Mouse (Mus musculus) neural tube, embryonic 12.5 days (tissue): ENCODE data around the gene Hmg20b. TPM values are rescaled to one million over a fixed set of nuclear protein-coding genes. Genes with fewer than 3 reads are reported as not detected.

Source experiments
- ATAC-seq: fragments of 200-750 bp; cut with Nextera tagmentation; 2 replicates; pipeline ENCODE4 v1.8.0; 2017; ENCODE audit warnings: low read depth, mild to moderate bottlenecking, moderate TSS enrichment, moderate library complexity; ENCODE audit not compliant: low FRiP score
- H3K27ac ChIP-seq: fragments of 300-500 bp; sonication (generic); 2 replicates; pipeline ENCODE4 v1.5.1; 2016
- H3K27me3 ChIP-seq: fragments of 300-500 bp; sonication (generic); replicated peaks from 2 replicates; pipeline ENCODE4 v1.6.1; 2016; ENCODE audit warnings: mild to moderate bottlenecking
- H3K36me3 ChIP-seq: fragments of 300-500 bp; sonication (generic); 2 replicates; pipeline ENCODE4 v1.6.1; 2016; ENCODE audit warnings: mild to moderate bottlenecking
- H3K4me1 ChIP-seq: fragments of 300-500 bp; sonication (generic); 2 replicates; pipeline ENCODE4 v1.6.1; 2016
- H3K4me2 ChIP-seq: fragments of 300-500 bp; sonication (generic); replicated peaks from 2 replicates; pipeline ENCODE4 v1.6.1; 2016; ENCODE audit warnings: mild to moderate bottlenecking
- H3K4me3 ChIP-seq: fragments of 300-500 bp; sonication (generic); 2 replicates; pipeline ENCODE4 v1.5.1; 2016
- H3K9ac ChIP-seq: fragments of 300-500 bp; sonication (generic); 2 replicates; pipeline ENCODE4 v1.6.1; 2016; ENCODE audit warnings: mild to moderate bottlenecking
- H3K9me3 ChIP-seq: fragments of 300-500 bp; sonication (generic); 2 replicates; pipeline ENCODE4 v1.6.1; 2016; ENCODE audit warnings: mild to moderate bottlenecking
- WGBS: fragments of 180-500 bp; shearing (Covaris S2); methylation state at CpG from one replicate; pipeline ENCODE4 v1.1.7; 2016; 5-methylcytosine and 5-hydroxymethylcytosine counted together
- polyA plus RNA-seq: library from polyadenylated mRNA; unstranded; fragments of >200 nt; fragmentation: Nextera tagmentation; extraction: Ambion mirVana; gene quantifications from 2 replicates; pipeline ENCODE4 v1.2.1, GENCODE M21; 2016

Gene Hmg20b
- polyA plus RNA-seq, 1 experiment from 2014 or later, result 95.6 TPM

DNA sequence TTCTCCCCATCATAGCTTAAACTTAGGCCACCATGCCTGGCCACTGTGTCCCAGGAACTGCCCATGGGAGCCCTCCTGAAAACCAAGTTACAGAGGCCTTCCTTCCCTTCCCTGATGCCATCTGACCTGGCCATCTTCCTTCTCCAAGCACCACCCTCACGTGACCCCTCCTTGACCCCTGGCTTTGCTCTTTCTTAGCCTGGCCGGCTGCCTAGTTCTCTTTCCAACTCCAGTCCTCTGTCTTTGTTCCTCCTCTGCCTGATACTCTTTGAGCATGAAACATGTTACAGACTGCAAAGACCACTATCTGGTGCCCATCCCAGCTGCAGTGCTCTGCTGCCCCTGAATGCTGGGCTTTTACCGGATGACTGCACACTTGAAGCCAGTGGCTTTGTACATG lies 39.1 kb upstream of the Hmg20b start:
- 0 out of 2 replicates have a peak overlapping the region, but pooled peaks have one; percentile 37 for H3K27ac ChIP-seq
- H3K4me1 ChIP-seq, result peaks cover 37% of the 10 kb centered on the region
- H3K4me3 ChIP-seq, result no peak overlapping the region
- no peaks in the 10 kb centered on the region for H3K9me3 ChIP-seq
- H3K27me3 ChIP-seq, result no peaks in the 10 kb centered on the region
- WGBS, result 48% methylated on average over 3 of the region's 3 CpGs
- H3K4me2 ChIP-seq, result no peak overlapping the region
- ATAC-seq, result no peak
- H3K9ac ChIP-seq, result no peak overlapping the region
- H3K36me3 ChIP-seq, result peaks cover 30% of the 10 kb centered on the region

- H3K4me3 ChIP-seq, result no peak within 1 kb of the TSS
- H3K27ac ChIP-seq, result 0 out of 2 replicates have a peak within 1 kb of the TSS, but pooled peaks have one; percentile 37
- no peaks in the 10 kb centered on the region for H3K27me3 ChIP-seq
- H3K9ac ChIP-seq, result 0 out of 2 replicates have a peak within 1 kb of the TSS, but pooled peaks have one; percentile 17
- WGBS, result 87% methylated on average over 5 of the region's 5 CpGs
- no peaks in the 10 kb centered on the region for H3K9me3 ChIP-seq
- ATAC-seq, result no peak
- H3K4me2 ChIP-seq, result no peak within 1 kb of the TSS
- H3K36me3 ChIP-seq, result peaks cover 30% of the 10 kb centered on the region
- peaks cover 32% of the 10 kb centered on the region for H3K4me1 ChIP-seq
These were observed 38.3 kb upstream of the Hmg20b start, which contains the start of gene Gm48552 for GRCm38 (mm10) chr10:81388505-81389055. Gm48552 (plus strand) TSS chr10:81389005.

GRCm38 (mm10) chr10:81387716-81388115 lies 37.4 kb upstream of the Hmg20b start:
- no peak overlapping the region for H3K4me3 ChIP-seq
- peaks cover 30% of the 10 kb centered on the region for H3K36me3 ChIP-seq
- 96% methylated on average over 20 of the region's 20 CpGs for WGBS
- ATAC-seq, result no peak
- H3K9ac ChIP-seq, result 0 out of 2 replicates have a peak overlapping the region, but pooled peaks have one; percentile 17
- H3K9me3 ChIP-seq, result no peaks in the 10 kb centered on the region
- no peak overlapping the region for H3K27ac ChIP-seq
- H3K4me2 ChIP-seq, result no peak overlapping the region
- H3K27me3 ChIP-seq, result no peaks in the 10 kb centered on the region
- H3K4me1 ChIP-seq, result peaks cover 24% of the 10 kb centered on the region

GRCm38 (mm10) chr10:81385603-81386306 lies 35.5 kb upstream of the Hmg20b start:
- H3K27ac ChIP-seq, result no peak overlapping the region

DNA sequence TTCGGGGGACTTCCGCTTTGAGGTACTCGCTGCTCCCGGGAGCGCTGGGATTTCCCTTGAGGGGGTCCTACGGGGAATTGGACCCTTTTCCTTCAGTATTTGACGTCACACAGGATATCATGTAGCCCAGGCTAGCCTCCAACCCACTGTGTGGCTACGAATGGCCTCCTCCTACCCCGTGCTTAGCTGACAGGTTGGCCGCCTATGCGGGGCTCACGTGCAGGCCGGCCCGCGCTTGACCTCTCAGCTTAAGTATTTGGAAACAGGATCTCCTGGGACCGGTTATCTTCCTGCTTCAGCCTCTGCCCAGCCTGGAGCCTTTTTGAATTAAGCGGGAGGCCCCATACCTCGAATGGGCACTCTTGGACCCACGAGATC lies 34.3 kb upstream of the Hmg20b start:
- WGBS, result 1% methylated on average over 19 of the region's 19 CpGs
- Histone ChIP-seq H3K27ac (peak overlapping the region; percentile 51; the same call in 1 of the 2 replicates), H3K4me2 (peak overlapping the region; percentile 95), H3K9me3 (no peaks in the 10 kb centered on the region), H3K36me3 (peaks cover 30% of the 10 kb centered on the region), H3K9ac (peak overlapping the region; percentile 73), H3K27me3 (no peaks in the 10 kb centered on the region), H3K4me1 (peaks cover 16% of the 10 kb centered on the region), H3K4me3 (peak overlapping the region; percentile 74)
- ATAC-seq, result peak; percentile 23; the same call in 1 of the 2 replicates

More at GRCm38 (mm10) chr10:81385603-81386306, 35.5 kb upstream of the Hmg20b start:
- Histone ChIP-seq H3K4me3 (peak overlapping the region; percentile 74; the same call in 1 of the 2 replicates), H3K36me3 (peaks cover 30% of the 10 kb centered on the region), H3K9me3 (no peaks in the 10 kb centered on the region), H3K9ac (peak overlapping the region; percentile 73; the same call in 1 of the 2 replicates), H3K27me3 (no peaks in the 10 kb centered on the region), H3K4me2 (peak overlapping the region; percentile 95), H3K4me1 (peaks cover 21% of the 10 kb centered on the region)
- no peak for ATAC-seq
- WGBS, result 84% methylated on average over 22 of the region's 22 CpGs

GRCm38 (mm10) chr10:81383802-81384604 lies 33.7 kb upstream of the Hmg20b start, which contains the start of the genes Dohh and Gm48551:
Dohh (plus strand) TSS chr10:81384428.
Gm48551 (plus strand) TSS chr10:81384466.
- peak within 1 kb of the TSS; percentile 95 for H3K4me2 ChIP-seq
- peak within 1 kb of the TSS; percentile 74 for H3K4me3 ChIP-seq
- 10% methylated on average over 54 of the region's 54 CpGs for WGBS
- peak; percentile 94 for ATAC-seq
- peaks cover 30% of the 10 kb centered on the region for H3K36me3 ChIP-seq
- no peaks in the 10 kb centered on the region for H3K9me3 ChIP-seq
- H3K27me3 ChIP-seq, result no peaks in the 10 kb centered on the region
- H3K27ac ChIP-seq, result peak within 1 kb of the TSS; percentile 51; the same call in 1 of the 2 replicates
- peaks cover 16% of the 10 kb centered on the region for H3K4me1 ChIP-seq
- H3K9ac ChIP-seq, result peak within 1 kb of the TSS; percentile 73

GRCm38 (mm10) chr10:81382039-81382438 lies 31.8 kb upstream of the Hmg20b start:
- H3K9ac ChIP-seq, result no peak overlapping the region
- WGBS, result 82% methylated on average over 5 of the region's 5 CpGs
- ATAC-seq, result no peak
- peaks cover 14% of the 10 kb centered on the region for H3K36me3 ChIP-seq
- no peak overlapping the region for H3K27ac ChIP-seq
- no peaks in the 10 kb centered on the region for H3K9me3 ChIP-seq
- peaks cover 25% of the 10 kb centered on the region for H3K4me1 ChIP-seq
- H3K27me3 ChIP-seq, result no peaks in the 10 kb centered on the region
- no peak overlapping the region for H3K4me2 ChIP-seq
- no peak overlapping the region for H3K4me3 ChIP-seq

GRCm38 (mm10) chr10:81379809-81380378 lies 29.6 kb upstream of the Hmg20b start:
- Histone ChIP-seq H3K9me3 (no peaks in the 10 kb centered on the region), H3K27ac (no peak overlapping the region), H3K4me1 (peaks cover 22% of the 10 kb centered on the region), H3K4me2 (no peak overlapping the region), H3K4me3 (no peak overlapping the region), H3K27me3 (no peaks in the 10 kb centered on the region), H3K9ac (no peak overlapping the region), H3K36me3 (peaks cover 5% of the 10 kb centered on the region)
- ATAC-seq, result no peak
- 94% methylated on average over 6 of the region's 6 CpGs for WGBS

- H3K4me2 ChIP-seq, result peak overlapping the region; percentile 84
- H3K4me1 ChIP-seq, result peaks cover 20% of the 10 kb centered on the region
- peak; percentile 9; the same call in 1 of the 2 replicates for ATAC-seq
- H3K9ac ChIP-seq, result peak overlapping the region; percentile 49
- WGBS, result 57% methylated on average over 3 of the region's 3 CpGs
- no peaks in the 10 kb centered on the region for H3K27me3 ChIP-seq
- peaks cover 9% of the 10 kb centered on the region for H3K36me3 ChIP-seq
- peak overlapping the region; percentile 53; the same call in 1 of the 2 replicates for H3K27ac ChIP-seq
- peak overlapping the region; percentile 85 for H3K4me3 ChIP-seq
- no peaks in the 10 kb centered on the region for H3K9me3 ChIP-seq
These were observed 28.9 kb upstream of the Hmg20b start for GRCm38 (mm10) chr10:81379183-81379553.

DNA sequence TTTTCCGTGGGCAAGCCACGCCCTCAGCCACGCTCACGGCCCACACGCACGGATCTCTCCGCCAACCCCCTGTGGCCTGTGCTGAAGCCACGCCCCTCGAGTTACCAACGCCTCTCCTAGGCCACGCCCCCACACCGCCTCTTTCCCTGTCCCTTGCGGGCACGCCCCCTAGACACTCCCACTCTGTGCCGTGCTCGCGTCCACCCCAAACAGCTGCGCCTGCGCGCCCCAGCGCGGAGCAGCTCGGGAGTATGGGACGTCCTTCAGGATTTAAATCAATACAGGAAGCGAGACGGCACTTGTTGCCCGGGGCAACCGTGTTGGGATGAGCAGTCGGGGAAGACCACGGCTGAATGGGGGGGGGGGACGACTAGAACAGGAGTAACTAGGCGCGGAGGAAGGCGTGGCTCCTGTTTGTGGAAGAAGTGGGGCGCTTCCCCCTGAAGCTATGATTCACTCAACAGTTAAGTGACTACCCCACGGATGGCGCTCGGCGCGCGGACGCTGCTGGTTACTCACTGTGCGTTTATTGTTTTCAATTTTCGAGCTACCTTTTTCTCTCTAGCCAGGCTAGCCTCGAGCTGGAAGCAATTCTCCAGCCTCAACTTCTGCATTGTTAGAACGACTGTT lies 28.4 kb upstream of the Hmg20b start:
- Histone ChIP-seq H3K4me2 (peak overlapping the region; percentile 84), H3K27me3 (no peaks in the 10 kb centered on the region), H3K4me3 (peak overlapping the region; percentile 85), H3K27ac (peak overlapping the region; percentile 53), H3K9ac (peak overlapping the region; percentile 49), H3K9me3 (no peaks in the 10 kb centered on the region), H3K36me3 (peaks cover 14% of the 10 kb centered on the region), H3K4me1 (peaks cover 20% of the 10 kb centered on the region)
- WGBS, result under 1% methylated on average over 46 of the region's 46 CpGs
- ATAC-seq, result peak; percentile 98
